Mouse (Mus musculus): ENCODE results near the gene Timm29. TPM values are rescaled to one million over a fixed set of nuclear protein-coding genes. Genes with fewer than 3 reads are reported as not detected.
A peak's percentile ranks its signal among the peaks of the same experiment; 100 is the strongest.

The Timm29 gene
- polyA plus RNA-seq, 1 experiment from 2014 or later: 30.7 TPM

DNA sequence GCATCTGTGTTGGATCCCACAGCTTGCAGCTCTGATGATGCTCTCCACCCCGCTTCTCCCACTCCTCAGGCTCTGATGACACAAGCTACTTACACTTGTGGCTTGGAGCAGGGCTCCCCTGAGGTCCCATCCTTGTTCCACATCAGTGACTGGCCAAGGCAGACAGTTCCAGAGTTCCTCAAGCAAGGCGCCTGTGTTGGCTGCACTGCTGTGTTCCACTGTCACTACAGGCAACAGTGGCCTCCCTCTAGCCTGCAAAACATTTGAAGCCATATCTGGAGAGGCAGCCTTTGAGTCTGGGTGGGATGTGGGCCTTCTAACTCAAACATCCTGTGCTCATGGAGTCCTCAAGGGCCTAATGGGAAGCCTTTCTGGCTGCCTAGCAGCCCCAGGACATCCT lies 35.5 kb upstream of the Timm29 start:
- H3K4me1 ChIP-seq (ENCODE audit: insufficient read depth, low read length): peaks cover 6% of the 10 kb centered on the region; the same call in 1 of the 2 replicates
- no peaks in the 10 kb centered on the region for H3K27me3 ChIP-seq (ENCODE audit: insufficient read depth, low read length)
- H3K9ac ChIP-seq (replicated peaks; ENCODE audit: low read length): no peak overlapping the region
- H3K27ac ChIP-seq (ENCODE audit: low read length): no peak overlapping the region
- H3K4me2 ChIP-seq (replicated peaks; ENCODE audit: low read depth, low read length): no peak overlapping the region
- peaks cover 5% of the 10 kb centered on the region; the same call in 1 of the 2 replicates for H3K36me3 ChIP-seq (ENCODE audit: insufficient read depth, low read length)
- no peaks in the 10 kb centered on the region for H3K9me3 ChIP-seq (ENCODE audit: low read length)
- 84% methylated on average over 2 of the region's 2 CpGs for WGBS
- H3K4me3 ChIP-seq (ENCODE audit: low read length): no peak overlapping the region
- ATAC-seq (ENCODE audit: low FRiP score, low TSS enrichment): no peak

DNA sequence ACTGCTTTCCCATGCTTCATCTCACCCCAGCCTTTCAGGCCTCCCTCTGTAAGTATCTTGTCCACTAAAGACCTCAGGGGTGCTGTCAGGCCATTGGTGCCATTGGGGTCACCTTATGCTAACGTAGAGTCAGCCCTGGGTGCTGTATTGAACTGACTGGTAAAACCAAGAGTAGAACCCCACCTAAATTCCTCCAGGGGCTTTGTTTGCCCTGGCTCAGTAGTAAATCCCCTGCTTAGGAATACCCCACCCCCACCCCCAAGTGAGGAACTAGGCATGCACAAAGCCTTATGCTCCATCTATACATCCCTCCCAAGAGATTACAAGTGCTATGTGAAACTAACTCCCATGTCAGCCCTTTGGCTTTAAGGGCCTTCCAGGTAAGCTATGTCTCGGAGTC lies 35.0 kb upstream of the Timm29 start:
- Histone ChIP-seq H3K36me3 (ENCODE audit: insufficient read depth, low read length) (peaks cover 5% of the 10 kb centered on the region; the same call in 1 of the 2 replicates), H3K27me3 (ENCODE audit: insufficient read depth, low read length) (no peaks in the 10 kb centered on the region), H3K9me3 (ENCODE audit: low read length) (no peaks in the 10 kb centered on the region), H3K9ac (replicated peaks; ENCODE audit: low read length) (no peak overlapping the region), H3K27ac (ENCODE audit: low read length) (no peak overlapping the region), H3K4me3 (ENCODE audit: low read length) (no peak overlapping the region), H3K4me2 (replicated peaks; ENCODE audit: low read depth, low read length) (no peak overlapping the region), H3K4me1 (ENCODE audit: insufficient read depth, low read length) (peaks cover 6% of the 10 kb centered on the region; the same call in 1 of the 2 replicates)
- WGBS: 93% methylated on average over 2 of the region's 2 CpGs
- no peak for ATAC-seq (ENCODE audit: low FRiP score, low TSS enrichment)

DNA sequence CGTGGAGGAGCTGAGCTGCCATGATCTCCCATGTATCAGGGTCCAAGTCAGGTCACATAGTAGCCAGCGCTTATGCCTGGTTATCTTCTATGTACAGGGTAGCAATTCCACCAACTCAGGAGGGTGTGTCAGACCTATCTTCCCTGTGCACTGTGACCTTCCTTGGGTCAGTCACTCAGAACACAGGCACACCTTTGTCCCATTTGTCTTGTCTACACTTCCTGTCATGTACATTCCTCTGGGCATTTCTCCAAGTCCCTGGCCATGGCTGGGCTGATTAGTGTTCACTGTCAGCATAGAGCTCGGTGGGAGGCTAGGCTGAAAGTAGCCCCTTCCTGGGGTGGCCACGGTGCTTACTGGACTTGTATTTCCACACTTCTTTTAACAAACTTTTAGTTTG lies 34.2 kb upstream of the Timm29 start:
- peaks cover 6% of the 10 kb centered on the region; the same call in 1 of the 2 replicates for H3K4me1 ChIP-seq (ENCODE audit: insufficient read depth, low read length)
- no peak overlapping the region for H3K27ac ChIP-seq (ENCODE audit: low read length)
- ATAC-seq (ENCODE audit: low FRiP score, low TSS enrichment): peak; percentile 47
- 75% methylated on average over 4 of the region's 4 CpGs for WGBS
- H3K27me3 ChIP-seq (ENCODE audit: insufficient read depth, low read length): no peaks in the 10 kb centered on the region
- no peak overlapping the region for H3K4me2 ChIP-seq (replicated peaks; ENCODE audit: low read depth, low read length)
- H3K4me3 ChIP-seq (ENCODE audit: low read length): no peak overlapping the region
- H3K9ac ChIP-seq (replicated peaks; ENCODE audit: low read length): no peak overlapping the region
- no peaks in the 10 kb centered on the region for H3K9me3 ChIP-seq (ENCODE audit: low read length)
- peaks cover 5% of the 10 kb centered on the region; the same call in 1 of the 2 replicates for H3K36me3 ChIP-seq (ENCODE audit: insufficient read depth, low read length)

DNA sequence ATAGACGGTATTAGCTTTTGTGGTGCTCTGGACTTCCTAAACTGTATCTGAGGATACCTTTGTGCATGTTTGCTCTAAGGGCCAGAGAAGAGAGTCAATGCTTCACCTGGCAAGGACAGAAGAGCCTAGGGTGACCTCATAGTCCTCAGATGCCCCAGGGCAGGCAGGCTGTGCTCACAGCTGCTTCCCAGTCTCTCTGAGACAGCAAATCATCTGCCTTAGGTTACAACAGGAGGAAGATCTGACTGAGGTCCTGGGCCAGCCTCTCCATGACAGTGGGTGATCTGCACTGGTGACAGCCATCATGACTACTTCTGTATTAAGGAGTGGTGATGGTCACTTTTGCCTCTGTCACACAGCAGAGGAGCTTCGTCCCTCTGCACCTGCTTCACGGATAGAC lies 33.4 kb upstream of the Timm29 start:
- no peak for ATAC-seq (ENCODE audit: low FRiP score, low TSS enrichment)
- H3K27ac ChIP-seq (ENCODE audit: low read length): no peak overlapping the region
- H3K4me3 ChIP-seq (ENCODE audit: low read length): no peak overlapping the region
- no peak overlapping the region for H3K9ac ChIP-seq (replicated peaks; ENCODE audit: low read length)
- H3K36me3 ChIP-seq (ENCODE audit: insufficient read depth, low read length): peaks cover 5% of the 10 kb centered on the region; the same call in 1 of the 2 replicates
- peaks cover 6% of the 10 kb centered on the region; the same call in 1 of the 2 replicates for H3K4me1 ChIP-seq (ENCODE audit: insufficient read depth, low read length)
- H3K27me3 ChIP-seq (ENCODE audit: insufficient read depth, low read length): no peaks in the 10 kb centered on the region
- no peaks in the 10 kb centered on the region for H3K9me3 ChIP-seq (ENCODE audit: low read length)
- H3K4me2 ChIP-seq (replicated peaks; ENCODE audit: low read depth, low read length): no peak overlapping the region
- WGBS: 90% methylated on average over 3 of the region's 3 CpGs

DNA sequence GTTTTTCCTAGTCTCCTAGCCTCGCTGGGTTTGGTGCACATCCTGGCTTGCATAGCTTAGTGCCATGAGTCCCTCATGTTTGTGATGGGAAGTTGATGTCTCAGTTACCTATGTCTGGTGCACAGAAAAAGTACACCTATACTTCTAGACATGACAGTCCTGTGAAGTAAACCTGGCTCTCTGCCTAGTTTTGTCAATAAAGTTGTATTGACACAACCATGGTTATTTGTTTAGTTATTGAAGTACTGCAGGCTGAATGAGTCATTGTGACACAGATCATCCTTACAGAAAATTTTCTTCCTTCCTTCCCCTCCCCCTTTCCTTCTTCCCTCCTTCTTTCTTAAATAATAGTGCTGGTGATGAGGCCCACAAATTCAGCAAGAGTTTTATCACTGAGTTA lies 28.1 kb upstream of the Timm29 start:
- Histone ChIP-seq H3K27me3 (ENCODE audit: insufficient read depth, low read length) (no peaks in the 10 kb centered on the region), H3K36me3 (ENCODE audit: insufficient read depth, low read length) (peaks cover 2% of the 10 kb centered on the region; the same call in 1 of the 2 replicates), H3K4me3 (ENCODE audit: low read length) (no peak overlapping the region), H3K9ac (replicated peaks; ENCODE audit: low read length) (no peak overlapping the region), H3K4me2 (replicated peaks; ENCODE audit: low read depth, low read length) (no peak overlapping the region), H3K9me3 (ENCODE audit: low read length) (no peaks in the 10 kb centered on the region), H3K4me1 (ENCODE audit: insufficient read depth, low read length) (no peaks in the 10 kb centered on the region), H3K27ac (ENCODE audit: low read length) (no peak overlapping the region)
- WGBS: 83% methylated on average over 1 of the region's 1 CpGs
- no peak for ATAC-seq (ENCODE audit: low FRiP score, low TSS enrichment)

DNA sequence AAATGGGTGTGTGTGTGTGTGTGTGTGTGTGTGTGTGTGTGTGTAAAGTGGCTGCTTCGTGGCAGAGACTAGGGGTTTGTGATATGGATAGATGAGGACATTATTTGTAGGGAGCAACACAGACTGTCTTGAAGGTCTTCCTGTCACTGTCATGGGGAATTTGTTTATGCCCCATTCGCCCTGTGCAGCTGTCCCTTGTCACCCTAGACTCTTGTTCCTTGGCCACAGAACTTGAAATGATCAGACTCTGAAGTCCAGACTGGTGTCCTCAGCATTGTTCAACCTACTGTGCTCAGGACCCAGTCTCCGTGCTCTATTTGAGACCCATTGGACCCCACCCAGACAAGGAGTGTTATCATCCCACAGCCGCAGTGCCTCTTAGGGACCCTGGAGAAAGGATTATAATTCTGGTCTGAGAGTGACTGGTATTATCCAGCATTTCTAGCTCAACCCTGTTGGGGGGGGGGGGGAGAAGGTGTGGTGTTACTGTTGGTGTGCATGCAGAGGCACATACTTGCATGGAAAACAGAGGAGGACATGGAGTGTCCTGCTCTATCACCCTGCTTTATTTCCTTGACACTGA lies 27.4 kb upstream of the Timm29 start:
- H3K36me3 ChIP-seq (ENCODE audit: insufficient read depth, low read length): peaks cover 8% of the 10 kb centered on the region
- H3K27me3 ChIP-seq (ENCODE audit: insufficient read depth, low read length): no peaks in the 10 kb centered on the region
- H3K4me2 ChIP-seq (replicated peaks; ENCODE audit: low read depth, low read length): no peak overlapping the region
- no peak overlapping the region for H3K27ac ChIP-seq (ENCODE audit: low read length)
- H3K9me3 ChIP-seq (ENCODE audit: low read length): no peaks in the 10 kb centered on the region
- no peak for ATAC-seq (ENCODE audit: low FRiP score, low TSS enrichment)
- no peak overlapping the region for H3K4me3 ChIP-seq (ENCODE audit: low read length)
- no peaks in the 10 kb centered on the region for H3K4me1 ChIP-seq (ENCODE audit: insufficient read depth, low read length)
- no peak overlapping the region for H3K9ac ChIP-seq (replicated peaks; ENCODE audit: low read length)
- 81% methylated on average over 4 of the region's 4 CpGs for WGBS

DNA sequence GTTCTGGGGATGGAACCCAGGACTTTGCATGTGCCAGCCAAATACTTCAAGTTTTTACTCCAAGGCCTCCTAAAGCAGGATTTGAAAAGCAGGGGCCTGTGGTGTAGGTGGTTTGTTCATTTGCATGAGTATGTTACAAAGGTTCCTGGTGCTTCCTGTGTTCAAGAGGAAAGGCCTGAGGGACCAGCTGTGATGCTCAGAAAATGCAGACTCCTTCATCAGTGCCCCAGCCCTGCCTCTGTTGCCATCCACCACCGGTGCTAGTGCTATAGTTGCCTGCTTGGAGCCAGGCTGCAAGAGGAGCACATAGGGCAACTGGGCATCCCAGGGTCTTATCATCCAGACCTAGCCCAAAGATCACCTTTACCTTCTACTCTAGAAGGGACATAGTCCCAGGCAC lies 26.0 kb upstream of the Timm29 start:
- Histone ChIP-seq H3K9ac (replicated peaks; ENCODE audit: low read length) (no peak overlapping the region), H3K36me3 (ENCODE audit: insufficient read depth, low read length) (peaks cover 20% of the 10 kb centered on the region), H3K27ac (ENCODE audit: low read length) (no peak overlapping the region), H3K27me3 (ENCODE audit: insufficient read depth, low read length) (no peaks in the 10 kb centered on the region), H3K4me3 (ENCODE audit: low read length) (no peak overlapping the region), H3K4me2 (replicated peaks; ENCODE audit: low read depth, low read length) (no peak overlapping the region), H3K4me1 (ENCODE audit: insufficient read depth, low read length) (no peaks in the 10 kb centered on the region), H3K9me3 (ENCODE audit: low read length) (no peaks in the 10 kb centered on the region)
- ATAC-seq (ENCODE audit: low FRiP score, low TSS enrichment): no peak
- 85% methylated on average over 1 of the region's 1 CpGs for WGBS

DNA sequence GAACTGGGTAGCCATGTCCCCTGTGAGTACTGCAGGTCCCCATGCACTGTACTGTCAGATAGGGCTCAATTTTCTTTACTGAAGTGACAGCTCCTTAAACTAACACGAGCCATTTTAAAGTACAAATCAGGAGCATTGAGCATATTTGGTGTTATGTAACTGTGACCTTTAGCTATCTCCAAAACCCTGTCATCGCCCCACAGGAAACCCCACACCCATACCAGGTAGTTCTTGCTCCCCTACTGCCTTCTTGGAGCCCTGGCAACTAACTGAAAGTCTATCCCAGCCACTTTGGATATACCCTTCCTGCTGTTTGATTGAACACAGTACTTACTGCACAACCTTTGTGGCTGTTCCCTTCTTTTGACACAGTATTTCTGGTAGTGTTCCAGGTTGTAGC lies 25.5 kb upstream of the Timm29 start:
- 85% methylated on average over 2 of the region's 2 CpGs for WGBS
- Histone ChIP-seq H3K4me3 (ENCODE audit: low read length) (no peak overlapping the region), H3K9me3 (ENCODE audit: low read length) (no peaks in the 10 kb centered on the region), H3K9ac (replicated peaks; ENCODE audit: low read length) (no peak overlapping the region), H3K36me3 (ENCODE audit: insufficient read depth, low read length) (peaks cover 25% of the 10 kb centered on the region), H3K4me1 (ENCODE audit: insufficient read depth, low read length) (no peaks in the 10 kb centered on the region), H3K4me2 (replicated peaks; ENCODE audit: low read depth, low read length) (no peak overlapping the region), H3K27ac (ENCODE audit: low read length) (no peak overlapping the region), H3K27me3 (ENCODE audit: insufficient read depth, low read length) (no peaks in the 10 kb centered on the region)
- no peak for ATAC-seq (ENCODE audit: low FRiP score, low TSS enrichment)

DNA sequence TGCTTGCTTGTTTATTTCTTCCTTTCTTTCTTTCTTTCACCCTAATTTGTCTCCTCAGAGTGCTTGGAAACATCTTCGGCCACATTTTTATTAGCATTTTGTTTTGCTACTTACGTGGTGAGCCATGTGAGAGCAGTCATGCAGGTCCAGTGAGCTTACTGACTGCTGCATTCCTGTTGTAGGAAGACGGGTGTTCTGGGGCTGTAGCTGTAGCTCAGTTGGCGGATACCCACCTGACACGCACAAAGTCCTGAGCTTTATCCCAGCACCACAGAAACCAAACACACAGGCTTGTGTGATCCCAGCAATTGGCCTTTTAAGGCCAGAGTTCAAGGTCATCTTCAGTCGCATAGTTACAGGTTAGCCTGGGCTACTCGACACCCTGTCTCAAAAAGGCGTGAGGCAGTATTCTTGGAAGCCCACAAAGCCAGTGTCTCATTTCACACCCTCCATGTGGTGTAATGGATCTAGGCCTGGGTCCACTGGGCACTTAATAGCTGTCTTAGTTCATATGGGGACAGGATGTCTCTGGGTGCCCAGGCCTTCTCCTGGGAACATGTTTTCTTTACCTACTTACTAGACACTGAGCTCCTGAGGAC lies 23.8 kb upstream of the Timm29 start:
- no peak for ATAC-seq (ENCODE audit: low FRiP score, low TSS enrichment)
- peaks cover 34% of the 10 kb centered on the region for H3K36me3 ChIP-seq (ENCODE audit: insufficient read depth, low read length)
- no peaks in the 10 kb centered on the region for H3K27me3 ChIP-seq (ENCODE audit: insufficient read depth, low read length)
- WGBS: 56% methylated on average over 8 of the region's 8 CpGs
- no peak overlapping the region for H3K9ac ChIP-seq (replicated peaks; ENCODE audit: low read length)
- H3K4me3 ChIP-seq (ENCODE audit: low read length): no peak overlapping the region
- H3K9me3 ChIP-seq (ENCODE audit: low read length): no peaks in the 10 kb centered on the region
- H3K4me2 ChIP-seq (replicated peaks; ENCODE audit: low read depth, low read length): no peak overlapping the region
- no peak overlapping the region for H3K27ac ChIP-seq (ENCODE audit: low read length)
- H3K4me1 ChIP-seq (ENCODE audit: insufficient read depth, low read length): no peaks in the 10 kb centered on the region

DNA sequence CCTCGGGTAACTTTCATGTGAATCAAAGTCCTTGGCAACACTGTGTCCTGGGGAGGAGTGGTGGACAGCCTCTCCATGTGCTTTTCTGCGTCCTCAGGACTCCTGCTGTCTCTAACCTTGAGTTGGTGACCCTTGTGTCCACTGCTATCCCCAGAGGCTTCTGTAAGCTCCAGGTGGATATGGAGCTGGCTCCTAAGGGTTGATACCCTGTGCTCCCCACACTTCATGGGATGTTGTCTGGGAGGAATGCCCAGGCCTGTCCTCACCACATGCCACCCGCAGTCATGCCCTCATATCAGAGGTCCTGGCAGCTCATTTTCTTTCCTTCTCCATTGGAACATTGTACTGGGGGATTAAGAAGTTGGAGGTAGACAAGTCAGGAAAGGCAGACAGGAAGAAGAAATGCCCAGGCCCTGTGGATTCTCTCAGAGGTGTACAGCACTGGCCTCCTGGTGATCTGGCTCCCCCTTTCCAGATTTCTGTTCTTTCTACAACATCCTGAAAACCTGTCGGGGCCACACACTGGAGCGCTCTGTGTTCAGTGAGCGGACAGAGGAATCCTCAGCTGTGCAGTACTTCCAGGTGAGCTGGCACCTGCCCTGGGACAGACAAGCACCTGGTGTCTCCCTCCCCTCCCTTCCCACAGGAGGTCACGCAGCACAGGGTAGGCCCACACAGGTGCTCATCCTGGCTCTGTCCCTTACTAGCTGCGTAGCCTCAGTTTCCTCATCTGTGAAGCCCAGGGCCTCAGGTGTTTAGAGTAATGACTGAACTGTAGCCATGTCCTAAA lies 18.3 kb upstream of the Timm29 start:
- no peaks in the 10 kb centered on the region for H3K4me1 ChIP-seq (ENCODE audit: insufficient read depth, low read length)
- peaks cover 66% of the 10 kb centered on the region for H3K36me3 ChIP-seq (ENCODE audit: insufficient read depth, low read length)
- no peaks in the 10 kb centered on the region for H3K27me3 ChIP-seq (ENCODE audit: insufficient read depth, low read length)
- WGBS: 95% methylated on average over 8 of the region's 8 CpGs
- H3K4me3 ChIP-seq (ENCODE audit: low read length): no peak overlapping the region
- ATAC-seq (ENCODE audit: low FRiP score, low TSS enrichment): no peak
- no peak overlapping the region for H3K27ac ChIP-seq (ENCODE audit: low read length)
- H3K4me2 ChIP-seq (replicated peaks; ENCODE audit: low read depth, low read length): no peak overlapping the region
- no peak overlapping the region for H3K9ac ChIP-seq (replicated peaks; ENCODE audit: low read length)
- H3K9me3 ChIP-seq (ENCODE audit: low read length): no peaks in the 10 kb centered on the region

All from kidney, embryonic 16.5 days (tissue).